Mouse (Mus musculus) heart, postnatal 0 days (tissue): ENCODE measurements around the gene Bcl11b. TPM values are rescaled to one million over a fixed set of nuclear protein-coding genes. Genes with fewer than 3 reads are reported as not detected.

ENCODE experiments used
- ATAC-seq: fragments of 200-750 bp; cut with Nextera tagmentation; 2 replicates; pipeline ENCODE4 v1.8.0; 2017; ENCODE audit warnings: low read depth, moderate number of reproducible peaks, moderate library complexity; ENCODE audit not compliant: insufficient read depth
- DNase-seq: peaks from one replicate; pipeline ENCODE4 v3.0.0-alpha.2; 2016; ENCODE audit warnings: low spot score
- H3K27ac ChIP-seq: fragments of 300-500 bp; sonication (generic); 2 replicates; pipeline ENCODE4 v1.5.1; 2014; ENCODE audit warnings: low read depth, mild to moderate bottlenecking
- H3K27me3 ChIP-seq: fragments of 300-500 bp; sonication (generic); 2 replicates; pipeline ENCODE4 v1.6.1; 2014; ENCODE audit warnings: low read length, mixed read lengths; ENCODE audit not compliant: control insufficient read depth, insufficient read depth
- H3K36me3 ChIP-seq: fragments of 300-500 bp; sonication (generic); replicated peaks from 2 replicates; pipeline ENCODE4 v1.6.1; 2014; ENCODE audit warnings: low read length, mixed read lengths; ENCODE audit not compliant: control insufficient read depth, insufficient read depth
- H3K4me1 ChIP-seq: fragments of 300-500 bp; sonication (generic); 2 replicates; pipeline ENCODE4 v1.6.1; 2014; ENCODE audit warnings: antibody characterized with exemption; ENCODE audit not compliant: control insufficient read depth, insufficient read depth
- H3K4me2 ChIP-seq: fragments of 300-500 bp; sonication (generic); 2 replicates; pipeline ENCODE4 v1.6.1; 2014; ENCODE audit warnings: low read depth, mild to moderate bottlenecking, low read length, moderate library complexity
- H3K4me3 ChIP-seq: fragments of 300-500 bp; sonication (generic); 2 replicates; pipeline ENCODE4 v1.5.1; 2014; ENCODE audit warnings: low read depth, low read length
- H3K9ac ChIP-seq: fragments of 300-500 bp; sonication (generic); replicated peaks from 2 replicates; pipeline ENCODE4 v1.6.1; 2014; ENCODE audit warnings: low read depth, low read length, mixed read lengths
- H3K9me3 ChIP-seq: fragments of 300-500 bp; sonication (generic); replicated peaks from 2 replicates; pipeline ENCODE4 v1.6.1; 2016; ENCODE audit warnings: low read length; ENCODE audit not compliant: control insufficient read depth
- CTCF ChIP-seq: IDR thresholded peaks from 2 replicates; pipeline ENCODE4 v1.5.1; 2016; ENCODE audit warnings: antibody characterized with exemption, control low read depth, low read depth
- EP300 ChIP-seq: IDR thresholded peaks from 2 replicates; pipeline ENCODE4 v1.6.1; 2016; ENCODE audit warnings: antibody characterized with exemption, low read depth
- WGBS: fragments of 180-500 bp; shearing (Covaris S2); extraction: QIAGEN DNeasy Blood & Tissue Kit; methylation state at CpG from one replicate; pipeline ENCODE4 v1.1.7; 2014; 5-methylcytosine and 5-hydroxymethylcytosine counted together
- polyA plus RNA-seq: library from polyadenylated mRNA; unstranded; fragments of >200 nt; fragmentation: Nextera tagmentation; extraction: Ambion mirVana; gene quantifications from 2 replicates; pipeline ENCODE4 v1.2.1, GENCODE M21; 2015
- total RNA-seq: library from RNA; depleted of rRNA; stranded (reverse); fragments of >200 nt; gene quantifications from 2 replicates; pipeline ENCODE4 v1.2.3, GENCODE M21; 2014; ENCODE audit warnings: low replicate concordance

Gene Bcl11b
- total and polyA plus RNA-seq, 2 experiments from 2014 or later: 2.2 to 2.7 TPM

- Histone ChIP-seq H3K27me3 (no peaks in the 10 kb centered on the region), H3K9ac (no peak overlapping the region), H3K9me3 (no peaks in the 10 kb centered on the region), H3K36me3 (no peaks in the 10 kb centered on the region), H3K4me1 (0 out of 2 replicates have a peak, but pooled peaks cover 4% of the 10 kb centered on the region), H3K4me3 (no peak overlapping the region), H3K27ac (no peak overlapping the region), H3K4me2 (no peak overlapping the region)
- ATAC-seq: no peak
- 84% methylated on average over 9 of the region's 9 CpGs for WGBS
- DNase-seq: no peak
- TF ChIP-seq EP300: no peak
These were observed 62.6 kb downstream of the Bcl11b start for GRCm38 (mm10) chr12:107940774-107941173.

- no peak overlapping the region for H3K4me3 ChIP-seq
- WGBS: 61% methylated on average over 4 of the region's 4 CpGs
- TF ChIP-seq CTCF (no peak), EP300 (no peak)
- no peak overlapping the region for H3K4me2 ChIP-seq
- H3K27me3 ChIP-seq: 0 out of 2 replicates have a peak, but pooled peaks cover 3% of the 10 kb centered on the region
- 0 out of 2 replicates have a peak, but pooled peaks cover 4% of the 10 kb centered on the region for H3K4me1 ChIP-seq
- ATAC-seq: no peak
- no peak overlapping the region for H3K9ac ChIP-seq
- DNase-seq: no peak
- no peaks in the 10 kb centered on the region for H3K9me3 ChIP-seq
- H3K27ac ChIP-seq: no peak overlapping the region
- H3K36me3 ChIP-seq: no peaks in the 10 kb centered on the region
These were observed 64.2 kb downstream of the Bcl11b start for GRCm38 (mm10) chr12:107939177-107939576.

- DNase-seq (no peak), ATAC-seq (no peak)
- Histone ChIP-seq H3K9ac (no peak overlapping the region), H3K27me3 (0 out of 2 replicates have a peak, but pooled peaks cover 5% of the 10 kb centered on the region), H3K4me3 (no peak overlapping the region), H3K36me3 (no peaks in the 10 kb centered on the region), H3K4me2 (no peak overlapping the region), H3K4me1 (0 out of 2 replicates have a peak, but pooled peaks cover 3% of the 10 kb centered on the region), H3K27ac (no peak overlapping the region), H3K9me3 (no peaks in the 10 kb centered on the region)
- no peak for TF ChIP-seq EP300
- 86% methylated on average over 5 of the region's 5 CpGs for WGBS
These were observed 66.4 kb downstream of the Bcl11b start for GRCm38 (mm10) chr12:107936972-107937371.

GRCm38 (mm10) chr12:107936406-107936805 lies 67.0 kb downstream of the Bcl11b start:
- no peak overlapping the region for H3K27ac ChIP-seq
- H3K9me3 ChIP-seq: no peaks in the 10 kb centered on the region
- no peak overlapping the region for H3K4me3 ChIP-seq
- 0 out of 2 replicates have a peak, but pooled peaks cover 5% of the 10 kb centered on the region for H3K27me3 ChIP-seq
- no peak overlapping the region for H3K4me2 ChIP-seq
- TF ChIP-seq CTCF (no peak), EP300 (no peak)
- H3K4me1 ChIP-seq: 0 out of 2 replicates have a peak, but pooled peaks cover 5% of the 10 kb centered on the region
- H3K9ac ChIP-seq: no peak overlapping the region
- DNase-seq (no peak), ATAC-seq (no peak)
- 79% methylated on average over 7 of the region's 7 CpGs for WGBS
- no peaks in the 10 kb centered on the region for H3K36me3 ChIP-seq

GRCm38 (mm10) chr12:107934831-107935437 lies 68.5 kb downstream of the Bcl11b start:
- no peak for TF ChIP-seq CTCF
- Histone ChIP-seq H3K4me3 (no peak overlapping the region), H3K36me3 (no peaks in the 10 kb centered on the region), H3K4me2 (no peak overlapping the region), H3K9ac (no peak overlapping the region), H3K27me3 (0 out of 2 replicates have a peak, but pooled peaks cover 5% of the 10 kb centered on the region), H3K9me3 (no peaks in the 10 kb centered on the region), H3K4me1 (peaks cover 10% of the 10 kb centered on the region; the same call in 1 of the 2 replicates), H3K27ac (no peak overlapping the region)
- 67% methylated on average over 19 of the region's 19 CpGs for WGBS
- ATAC-seq (no peak), DNase-seq (no peak)

- Histone ChIP-seq H3K27me3 (peaks cover 9% of the 10 kb centered on the region; the same call in 1 of the 2 replicates), H3K27ac (no peak overlapping the region), H3K9me3 (no peaks in the 10 kb centered on the region), H3K36me3 (no peaks in the 10 kb centered on the region), H3K9ac (no peak overlapping the region), H3K4me3 (no peak overlapping the region), H3K4me1 (peaks cover 19% of the 10 kb centered on the region; the same call in 1 of the 2 replicates), H3K4me2 (no peak overlapping the region)
- ATAC-seq (no peak), DNase-seq (no peak)
- TF ChIP-seq CTCF (no peak), EP300 (no peak)
- 74% methylated on average over 12 of the region's 12 CpGs for WGBS
These were observed 71.3 kb downstream of the Bcl11b start for GRCm38 (mm10) chr12:107932140-107932539.
